Mouse (Mus musculus) skeletal muscle tissue, postnatal 0 days (tissue): Measurements from ENCODE around the gene Ankrd44. TPM values are rescaled to one million over a fixed set of nuclear protein-coding genes. Genes with fewer than 3 reads are reported as not detected.

Experiments used
- microRNA-seq, 2 experiments: library from miRNA; unstranded; fragments of <30 nt; microRNA quantifications; one replicate each; pipeline ENCODE4; 2016
- polyA plus RNA-seq: library from polyadenylated mRNA; unstranded; fragments of >200 nt; fragmentation: Nextera tagmentation; extraction: Ambion mirVana; gene quantifications from 2 replicates; pipeline ENCODE4 v1.2.1, GENCODE M21; 2015

Gene Ankrd44
- polyA plus RNA-seq, result 6.8 and 7.4 TPM in 2 replicates

GRCm38 (mm10) chr1:54925971-54926771 lies at the start of gene Ankrd44:
Gene Ankrd44 (minus strand): TSS chr1:54926387.

Small RNA genes lying within 50 kb of the gene (microRNA-seq; reads per million reads assigned to microRNA genes)
- gene Gm24053, result 0 reads per million in 2 experiments

Other genes starting within 250 kb of the Ankrd44 start
- gene Sf3b1, start 101.1 kb upstream of the Ankrd44 start, polyA plus RNA-seq, result 131 and 145 TPM in 2 replicates
- 14.2 and 15.0 TPM in 2 replicates for gene Coq10b, start 126.4 kb upstream of the Ankrd44 start, polyA plus RNA-seq
- 276 and 281 TPM in 2 replicates for gene Hspe1, start 161.7 kb upstream of the Ankrd44 start, polyA plus RNA-seq
- gene Hspd1, start 161.9 kb upstream of the Ankrd44 start, polyA plus RNA-seq, result 235 and 241 TPM in 2 replicates
- gene Mob4, start 204.8 kb upstream of the Ankrd44 start, polyA plus RNA-seq, result 107 and 112 TPM in 2 replicates